Comparison of ENCODE assay signal across 22 mouse cellular contexts in the genomic region with DNA sequence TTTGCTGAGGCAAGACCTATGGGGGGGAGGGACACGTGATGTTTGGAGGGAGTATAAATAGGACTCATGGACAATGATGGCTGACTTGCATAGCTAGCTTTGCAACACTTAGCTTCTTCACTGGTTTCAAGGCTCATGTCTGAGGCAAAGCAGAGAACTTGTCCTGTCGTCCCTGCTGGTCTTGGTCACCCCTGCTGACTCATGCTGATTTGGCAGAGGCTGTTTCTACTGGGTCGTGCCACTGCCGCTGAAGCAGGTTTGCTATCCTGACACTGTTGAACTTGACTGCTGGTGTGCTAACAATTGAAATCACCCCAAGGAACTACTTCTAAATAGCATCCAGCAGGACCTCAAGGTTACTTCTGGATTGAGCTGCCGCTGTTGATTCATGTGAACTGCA.
DNase-seq lines count a peak whose midpoint lies in the region; ATAC-seq lines count a peak whose summit lies in the region.
"Had no signal": no experiment of that assay in that cellular context is flagged by ENCODE, and none has a peak within 500 bp of the region (broad histone marks: within the 10 kb centered on the region; RNA-seq: fewer than 3 reads in every experiment).

No protein-coding gene starts in this region.

- H3K36me3 ChIP-seq in limb, embryonic 10.5 days = no peaks in the 10 kb centered on the region
- H3K36me3 ChIP-seq: embryonic facial prominence, embryonic 13.5 days; G1E; heart, embryonic 15.5 days; hindbrain, embryonic 15.5 days; limb, embryonic 15.5 days; midbrain, embryonic 15.5 days; stomach, embryonic 15.5 days had no signal

- 0 out of 2 replicates have a peak, but pooled peaks have one; percentile 39 for ATAC-seq in common myeloid progenitor, adult 5-6 weeks (replicated peaks; ENCODE audit: low read depth, poor library complexity, severe bottlenecking)
- ATAC-seq: forebrain, embryonic 14.5 days; midbrain, embryonic 15.5 days had no signal

- intact Hi-C loops in left cerebral cortex, postnatal 14 days (cut with DNase I) = no loop called here

- no peaks in the 10 kb centered on the region for H3K27me3 ChIP-seq in limb, embryonic 10.5 days (ENCODE audit: low read depth, poor library complexity, severe bottlenecking)
- H3K27me3 ChIP-seq: embryonic facial prominence, embryonic 13.5 days; heart, embryonic 15.5 days; hindbrain, embryonic 15.5 days; limb, embryonic 15.5 days; midbrain, embryonic 15.5 days; stomach, embryonic 15.5 days had no signal

- no peak overlapping the region for H3K4me3 ChIP-seq in limb, embryonic 10.5 days
- H3K4me3 ChIP-seq: embryonic facial prominence, embryonic 13.5 days; heart, embryonic 15.5 days; hindbrain, embryonic 15.5 days; limb, embryonic 15.5 days; midbrain, embryonic 15.5 days; stomach, embryonic 15.5 days had no signal

- 90% methylated on average over 5 of the region's 5 CpGs for WGBS in limb, embryonic 10.5 days

- no peaks in the 10 kb centered on the region for H3K4me1 ChIP-seq in limb, embryonic 10.5 days
- H3K4me1 ChIP-seq: embryonic facial prominence, embryonic 13.5 days; heart, embryonic 15.5 days; hindbrain, embryonic 15.5 days; limb, embryonic 15.5 days; midbrain, embryonic 15.5 days; stomach, embryonic 15.5 days had no signal

- H3K27ac ChIP-seq in limb, embryonic 10.5 days = no peak overlapping the region
- H3K27ac ChIP-seq: embryonic facial prominence, embryonic 13.5 days; heart, embryonic 15.5 days; hindbrain, embryonic 15.5 days; limb, embryonic 15.5 days; liver, embryonic 14.5 days; midbrain, embryonic 15.5 days; stomach, embryonic 15.5 days had no signal

- DNase-seq in adrenal gland, adult (ENCODE audit: inconsistent age in 2 of 2, low spot score in 1 of 2) = peak; percentile 75 to 80
- DNase-seq in adrenal gland, adult 18-20 months (ENCODE audit: low spot score in 2 of 2) = no peak
- DNase-seq in adrenal gland, postnatal 10 days = peak; percentile 50
- DNase-seq in kidney, postnatal 25 days = no peak
- DNase-seq in left cerebral cortex, postnatal 14 days (ENCODE audit: low spot score in 2 of 2) = no peak
- no peak for DNase-seq in limb, embryonic 10.5 days (ENCODE audit: low spot score)
- DNase-seq: cerebellum, adult 11-12 months; embryo, embryonic 11 days; kidney, adult 9 months; kidney, postnatal 4 days; lung, embryonic 14.5 days; thymus, postnatal 25 days had no signal

- H3K9me3 ChIP-seq in limb, embryonic 10.5 days (replicated peaks) = no peaks in the 10 kb centered on the region
- H3K9me3 ChIP-seq: embryonic facial prominence, embryonic 13.5 days; heart, embryonic 15.5 days; hindbrain, embryonic 15.5 days; limb, embryonic 15.5 days; midbrain, embryonic 15.5 days; stomach, embryonic 15.5 days had no signal

Comparison
In these comparisons a context has a peak if more than half of its experiments do, and no peak if none do; other contexts are left out.
1. DNase-seq: peak in adrenal gland, adult (2 of 2) and adrenal gland, postnatal 10 days (single experiment); none in adrenal gland, adult 18-20 months (0 of 2), kidney, postnatal 25 days (0 of 2), left cerebral cortex, postnatal 14 days (0 of 2) and limb, embryonic 10.5 days (single experiment).